Mouse (Mus musculus) testis, adult 2 months (tissue): ENCODE results near the gene Fam126b.

Source experiments
- CTCF ChIP-seq: fragments of 200-500 bp; IDR thresholded peaks from 2 replicates; pipeline ENCODE4 v1.5.1; 2012; ENCODE audit warnings: low read depth, mild to moderate bottlenecking, inconsistent platforms, low read length, moderate library complexity; ENCODE audit not compliant: control insufficient read depth, insufficient read depth, insufficient replicate concordance
- POLR2A ChIP-seq: fragments of 200-500 bp; IDR thresholded peaks from 2 replicates; pipeline ENCODE4 v1.6.1; 2012; ENCODE audit warnings: low read depth, mild to moderate bottlenecking, inconsistent platforms, low read length, moderate library complexity; ENCODE audit not compliant: control insufficient read depth

DNA sequence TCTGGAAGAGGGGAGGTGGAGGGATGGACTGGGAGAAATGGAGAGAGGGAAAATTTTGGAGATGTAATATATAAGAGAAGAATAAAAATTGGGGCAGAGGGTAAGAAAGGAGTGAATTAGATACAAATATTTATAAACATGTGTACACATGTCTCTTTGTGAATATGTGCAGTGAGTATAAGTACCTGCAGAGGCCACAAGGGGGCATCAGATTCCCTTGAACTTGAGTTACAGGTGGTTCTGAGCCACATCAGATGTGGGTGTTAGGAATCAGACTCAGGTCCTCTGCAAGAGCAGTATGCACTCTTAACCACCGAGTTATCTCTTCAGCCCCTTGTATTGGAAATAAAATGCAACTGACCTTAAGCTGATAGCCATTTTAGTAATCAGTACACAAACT lies 23.7 kb downstream of the Fam126b start:
- TF ChIP-seq POLR2A (no peak), CTCF (no peak)
